Mouse (Mus musculus): Measurements from ENCODE around the gene Miga1.

The Miga1 gene

DNA sequence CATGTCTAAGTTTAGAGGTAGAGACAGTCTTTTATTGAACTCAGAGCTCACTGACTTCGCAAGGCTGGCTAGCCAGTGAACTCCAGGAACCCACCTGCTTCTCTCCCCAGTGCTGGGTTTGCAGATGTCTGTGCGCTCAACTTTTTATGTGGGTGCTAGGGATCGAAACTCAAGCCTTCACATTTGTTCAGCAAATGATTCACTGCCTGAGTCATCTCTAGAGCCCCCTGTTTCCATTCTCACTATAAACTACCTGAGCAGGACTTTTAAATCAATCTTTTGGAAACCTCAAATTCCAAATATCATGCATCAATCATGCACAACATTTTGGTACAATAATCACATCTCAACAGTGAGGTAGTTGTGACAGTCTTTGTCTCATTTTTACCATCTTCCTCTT, 82.7 kb downstream of the Miga1 start:
- no peak for DNase-seq (ENCODE audit: inconsistent age in 2 of 2, low spot score in 1 of 2)

DNA sequence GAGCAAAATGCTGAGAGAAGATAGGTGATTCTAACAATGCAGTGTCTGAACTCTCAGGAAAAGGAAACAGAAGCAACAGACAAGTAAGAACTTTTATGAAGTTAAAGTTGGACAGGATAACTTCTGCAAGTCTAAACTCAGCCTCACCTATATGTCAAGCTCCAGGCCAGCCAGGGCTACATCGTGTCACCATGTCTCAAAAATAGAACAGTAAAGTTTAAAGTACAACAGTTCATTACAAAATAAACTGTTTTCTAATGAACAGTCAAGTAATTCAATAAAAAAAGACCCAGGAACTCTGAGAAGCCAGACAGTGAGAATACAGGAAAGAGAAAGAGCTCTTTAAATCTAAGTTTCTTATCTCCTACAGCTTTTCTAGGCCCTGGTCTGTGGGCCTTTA, 89.7 kb downstream of the Miga1 start:
- no peak for DNase-seq (ENCODE audit: inconsistent age in 2 of 2, low spot score in 1 of 2)

DNA sequence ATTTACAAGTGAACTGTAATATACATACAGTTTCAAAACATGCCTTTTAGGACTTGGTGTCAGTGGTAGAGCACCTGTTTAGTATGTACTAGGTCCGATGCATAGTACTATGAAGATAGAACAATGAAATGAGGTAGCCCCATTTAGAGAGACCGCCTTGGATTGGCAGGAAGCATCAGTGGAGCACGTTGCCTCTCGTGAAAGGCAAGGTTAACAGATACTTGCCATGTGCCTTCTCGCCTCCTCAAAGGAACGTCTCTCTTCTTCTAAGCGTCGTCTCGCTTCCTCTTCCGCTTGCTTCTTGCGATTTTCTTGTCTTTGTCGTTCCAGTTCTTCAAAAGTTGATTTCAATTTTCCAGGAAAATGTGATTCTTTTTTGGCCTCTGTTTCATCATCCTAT, 92.5 kb downstream of the Miga1 start:
- no peak for DNase-seq (ENCODE audit: inconsistent age in 2 of 2, low spot score in 1 of 2)

DNA sequence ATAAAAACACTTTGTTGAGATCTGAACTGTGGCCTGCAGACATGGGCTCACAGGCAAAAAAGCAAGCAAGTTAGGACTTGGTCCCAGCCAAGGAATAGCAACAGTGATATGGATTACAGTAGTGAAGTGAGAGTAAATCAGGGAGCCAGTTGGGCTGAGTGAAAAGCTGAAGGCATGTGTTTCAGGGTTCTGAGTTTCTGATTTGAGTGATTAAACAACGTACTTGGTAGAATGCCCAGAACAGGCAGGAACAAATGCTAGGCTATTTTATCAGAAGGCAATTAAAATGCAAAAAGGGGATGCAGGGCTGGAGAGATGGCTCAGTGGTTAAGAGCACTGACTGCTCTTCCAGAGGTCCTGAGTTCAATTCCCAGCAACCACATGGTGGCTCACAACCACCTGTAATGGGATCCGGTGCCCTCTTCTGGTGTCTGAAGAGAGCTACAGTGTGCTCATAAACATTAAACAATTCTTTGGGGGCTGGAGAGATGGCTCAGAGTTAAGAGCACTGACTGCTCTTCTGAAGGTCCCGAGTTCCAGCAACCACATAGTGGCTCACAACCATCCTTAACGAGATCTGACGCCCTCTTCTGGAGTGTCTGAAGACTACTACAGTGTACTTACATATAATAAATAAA, 94.8 kb downstream of the Miga1 start:
- no peak for DNase-seq (ENCODE audit: inconsistent age in 2 of 2, low spot score in 1 of 2)

DNA sequence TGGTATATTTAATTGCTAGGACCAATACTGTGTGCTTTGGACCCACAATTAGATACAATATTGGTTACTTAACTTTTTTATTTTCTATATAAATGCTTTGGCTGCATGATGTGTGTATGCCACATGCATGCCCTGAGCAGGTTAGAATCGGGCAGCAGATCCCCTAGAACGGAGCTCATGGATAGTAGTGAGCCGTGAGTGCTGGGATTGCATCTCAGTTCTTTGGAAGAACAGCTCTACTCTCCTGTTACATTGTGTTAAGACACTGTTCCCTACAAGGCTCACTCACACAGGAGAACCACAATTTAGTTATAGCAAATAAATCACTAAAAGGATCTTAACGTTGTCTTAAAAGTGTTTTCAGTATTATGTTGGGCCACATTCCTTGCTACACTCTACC, 96.9 kb downstream of the Miga1 start:
- DNase-seq (ENCODE audit: inconsistent age in 2 of 2, low spot score in 1 of 2), result no peak

DNA sequence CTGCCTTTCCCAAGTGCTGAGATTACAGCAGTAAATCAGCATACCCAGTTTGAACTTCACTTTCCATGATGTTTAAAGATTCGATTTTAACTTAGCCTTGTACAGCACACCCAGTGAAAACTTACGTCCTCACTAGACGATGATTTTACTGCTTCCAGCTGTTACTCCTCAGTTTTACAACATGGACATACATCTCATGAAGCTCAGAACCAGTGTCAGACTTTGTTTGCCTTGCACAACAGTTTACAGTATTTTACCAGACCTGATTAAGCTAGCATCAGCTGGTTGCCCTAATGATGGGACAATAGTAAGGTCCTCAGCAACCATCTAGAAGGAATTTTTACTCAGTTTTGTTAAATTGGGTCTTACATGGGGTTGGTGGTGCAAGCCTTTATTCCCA, 99.1 kb downstream of the Miga1 start:
- DNase-seq (ENCODE audit: inconsistent age in 2 of 2, low spot score in 1 of 2), result no peak

DNA sequence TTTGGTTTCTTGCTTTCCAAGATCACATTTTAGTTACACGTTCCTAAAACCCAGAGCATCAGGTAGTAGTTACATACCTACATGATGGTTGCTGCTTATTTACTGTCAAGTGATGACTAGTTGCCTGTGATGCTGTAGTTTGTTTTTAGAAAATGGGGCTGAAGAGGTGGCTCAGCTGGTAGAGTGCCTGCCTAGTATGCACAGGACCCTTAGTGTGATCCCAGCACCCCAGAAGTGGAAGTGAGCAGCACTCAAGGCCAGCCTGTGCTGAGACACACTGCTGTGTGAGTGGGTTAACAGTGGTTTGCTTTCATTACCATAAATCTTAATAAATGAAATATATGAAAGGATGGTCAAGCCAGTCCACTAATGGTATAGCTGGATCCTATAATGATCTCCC, 100.6 kb downstream of the Miga1 start:
- no peak for DNase-seq (ENCODE audit: inconsistent age in 2 of 2, low spot score in 1 of 2)

DNA sequence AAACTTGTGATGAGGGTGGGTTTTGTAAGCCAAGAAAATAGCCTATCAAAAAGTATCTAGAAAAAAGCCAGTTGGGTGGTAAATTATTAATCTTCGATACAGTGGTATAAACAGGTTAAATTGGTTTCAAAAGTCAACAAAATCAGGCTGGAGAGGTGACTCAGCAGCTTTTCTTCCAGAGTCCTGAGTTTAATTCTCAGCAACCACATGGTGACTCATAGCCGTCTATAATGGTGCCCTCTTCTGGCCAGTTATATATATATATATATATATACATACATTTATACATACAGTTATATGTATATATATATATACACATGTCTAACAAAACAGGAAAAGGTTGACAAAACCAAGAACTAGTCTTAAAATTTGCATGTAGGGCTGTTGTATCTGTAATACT, 101.4 kb downstream of the Miga1 start:
- DNase-seq (ENCODE audit: inconsistent age in 2 of 2, low spot score in 1 of 2), result peak in 1 of 2 experiments; percentile 62

DNA sequence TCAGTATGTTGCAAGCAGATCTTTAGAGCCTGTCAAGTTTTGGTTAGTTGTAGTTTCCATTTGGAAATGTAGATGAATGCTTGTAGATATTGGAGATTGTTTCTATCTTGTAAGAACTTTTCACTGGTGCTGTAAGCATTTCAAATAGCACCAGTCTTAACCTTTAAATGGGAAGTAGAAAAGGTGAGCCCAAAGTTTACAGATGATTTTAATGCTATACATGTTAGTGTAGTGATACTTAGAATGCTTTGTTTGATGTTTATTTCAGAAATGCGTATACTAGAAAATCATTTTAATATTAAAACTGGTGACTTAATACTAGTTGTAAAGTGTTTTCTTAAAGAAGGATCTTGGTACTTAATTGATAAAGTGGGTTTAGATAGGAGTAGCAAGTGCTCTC, 104.4 kb downstream of the Miga1 start:
- DNase-seq (ENCODE audit: inconsistent age in 2 of 2, low spot score in 1 of 2), result no peak

DNA sequence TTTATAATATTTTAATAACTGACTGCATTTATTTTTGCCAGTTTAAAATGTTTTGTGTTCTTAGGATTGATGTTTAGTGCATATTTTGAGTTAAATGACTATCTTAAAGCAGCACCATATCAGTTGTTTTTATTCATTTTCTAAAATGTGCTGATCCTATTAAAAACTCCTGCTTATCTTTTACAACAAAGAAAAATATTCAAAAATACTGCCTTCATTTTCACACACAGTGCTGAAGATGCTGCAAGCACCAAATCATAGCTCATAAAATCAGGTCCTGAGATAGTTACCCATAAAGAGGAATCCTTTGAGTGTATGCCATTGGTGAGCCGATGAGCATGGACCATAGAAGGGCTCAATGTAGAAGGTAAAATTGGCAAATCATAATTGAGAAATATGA, 105.0 kb downstream of the Miga1 start:
- no peak for DNase-seq (ENCODE audit: inconsistent age in 2 of 2, low spot score in 1 of 2)

DNA sequence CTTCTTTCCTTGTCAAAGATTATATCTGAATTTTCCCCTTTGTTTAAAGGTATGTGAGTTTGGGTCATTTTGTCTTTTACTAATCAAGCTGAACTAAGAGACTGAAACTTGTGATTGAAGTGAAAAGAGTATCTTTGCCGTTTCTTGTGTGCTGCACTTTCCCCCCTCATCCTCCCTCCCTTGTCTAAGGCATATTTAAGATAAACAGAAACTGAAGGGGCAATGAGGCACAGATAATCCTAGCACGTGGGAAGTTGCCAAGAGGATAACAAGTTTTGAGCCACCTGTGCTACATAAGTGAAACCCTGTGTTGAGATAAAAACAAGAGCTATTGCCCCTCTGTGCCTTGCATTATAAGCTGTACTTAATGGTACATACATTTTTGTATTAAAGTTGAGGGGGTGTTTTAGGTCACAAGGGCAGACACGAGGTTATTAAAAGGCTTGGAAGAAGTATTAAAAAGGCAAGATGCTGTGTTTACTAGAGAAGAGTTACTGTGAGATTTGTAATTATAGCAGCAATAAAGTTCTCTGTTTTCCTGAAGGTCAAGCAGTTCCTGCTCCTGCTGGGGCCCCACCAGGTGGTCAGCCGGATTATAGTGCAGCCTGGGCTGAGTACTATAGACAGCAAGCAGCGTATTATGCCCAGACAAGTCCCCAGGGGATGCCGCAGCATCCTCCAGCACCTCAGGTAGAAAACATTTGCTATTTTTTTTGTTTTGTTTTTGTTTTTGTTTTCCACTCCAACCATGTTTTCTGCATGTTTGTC, 108.7 kb downstream of the Miga1 start:
- no peak for DNase-seq (ENCODE audit: inconsistent age in 2 of 2, low spot score in 1 of 2)

DNA sequence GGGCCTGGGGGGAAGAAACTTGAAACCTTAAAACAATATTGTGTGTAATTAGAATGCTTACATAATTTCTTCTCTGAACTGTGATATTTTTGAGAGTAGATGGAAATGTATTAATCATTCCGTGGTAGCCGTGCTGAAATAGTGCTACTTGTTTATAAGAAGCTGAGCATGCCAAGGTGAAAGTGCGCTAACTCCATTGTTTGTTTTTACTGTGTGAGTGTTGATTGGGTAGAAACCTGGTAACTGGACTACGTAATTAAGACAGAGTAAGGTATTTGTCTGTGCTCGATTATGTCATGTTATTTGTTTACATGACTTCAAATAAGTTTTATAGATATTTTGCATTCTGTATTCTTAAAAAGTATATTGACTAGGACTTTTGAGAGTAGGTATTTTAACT, 110.9 kb downstream of the Miga1 start:
- DNase-seq (ENCODE audit: inconsistent age in 2 of 2, low spot score in 1 of 2), result no peak

DNA sequence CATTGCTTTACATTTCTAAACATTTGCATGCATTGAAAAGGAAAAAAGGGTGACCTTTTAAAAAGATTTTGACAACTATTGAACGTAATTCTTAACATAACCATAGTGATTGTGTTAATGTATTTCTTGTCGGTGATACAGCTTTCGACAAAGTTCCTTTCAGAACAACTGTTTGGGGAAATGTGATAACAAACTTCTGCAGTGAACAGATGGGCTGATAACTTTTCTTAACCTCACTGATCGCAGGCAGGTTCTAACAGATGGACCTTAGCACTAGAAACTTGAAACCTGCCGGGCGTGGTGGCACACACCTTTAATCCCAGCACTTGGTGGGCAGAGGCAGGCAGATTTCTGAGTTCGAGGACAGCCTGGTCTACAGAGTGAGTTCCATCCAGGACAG, 111.4 kb downstream of the Miga1 start:
- DNase-seq (ENCODE audit: inconsistent age in 2 of 2, low spot score in 1 of 2), result no peak

DNA sequence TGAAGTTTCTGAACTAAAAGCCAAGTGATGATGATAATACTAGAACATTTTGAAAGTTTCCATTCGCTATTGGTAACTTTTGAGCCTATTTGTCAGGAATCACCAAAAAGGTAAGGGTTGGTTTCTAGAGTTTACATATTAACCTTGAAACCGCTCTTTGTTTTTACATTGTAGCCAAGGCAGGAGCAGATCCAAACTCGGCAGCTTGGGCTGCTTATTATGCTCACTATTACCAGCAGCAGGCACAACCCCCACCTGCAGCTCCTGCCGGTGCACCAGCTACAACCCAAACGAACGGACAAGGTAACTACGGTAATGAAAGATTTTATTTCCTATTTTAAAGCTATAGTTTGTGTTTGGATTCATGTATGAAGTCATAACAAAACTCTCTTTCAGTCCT, 114.3 kb downstream of the Miga1 start:
- no peak for DNase-seq (ENCODE audit: inconsistent age in 2 of 2, low spot score in 1 of 2)

DNA sequence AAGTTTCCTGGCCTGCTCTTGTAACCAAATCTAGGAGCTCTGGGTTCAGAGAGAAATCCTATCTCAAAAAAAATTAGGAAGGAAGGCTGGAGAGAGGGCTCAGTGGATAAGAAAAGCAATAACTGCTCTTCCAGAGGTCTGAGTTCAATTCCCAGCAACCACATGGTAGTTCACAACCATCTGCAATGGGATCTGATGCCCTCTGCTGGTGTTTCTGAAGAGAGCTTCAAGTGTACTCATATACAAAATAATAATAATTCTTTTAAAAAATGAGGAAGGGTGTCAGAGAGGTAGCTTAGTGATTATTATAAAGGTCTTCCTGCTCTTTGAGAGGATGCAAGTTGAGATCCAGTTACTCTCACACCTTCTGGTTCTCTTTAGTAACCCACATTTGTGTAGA, 115.3 kb downstream of the Miga1 start:
- DNase-seq (ENCODE audit: inconsistent age in 2 of 2, low spot score in 1 of 2), result no peak
